Mouse (Mus musculus) left cerebral cortex, postnatal 10 days (tissue): ENCODE measurements around the gene Nphp1. TPM values are rescaled to one million over a fixed set of nuclear protein-coding genes. Genes with fewer than 3 reads are reported as not detected.

Experiments
- DNase-seq, 2 experiments: peaks; one replicate each; pipeline ENCODE4 v3.0.0; 2021 to 2022; ENCODE audit warnings: low spot score in 2 of 2, mixed read lengths in 1 of 2; ENCODE audit errors: extremely low spot score in 1 of 2
- intact Hi-C: fragments of 180-260 bp; cut with DNase I; formaldehyde crosslinking; loops from one replicate; pipeline ENCODE4 v1.15.1; 2025
- total RNA-seq, 2 experiments: library from RNA; stranded (reverse); gene quantifications; 2 replicates each; pipeline ENCODE4 v1.2.3; 2021

Nphp1 gene
- total RNA-seq, 2 experiments from 2014 or later = 15.6 to 16.6 TPM

GRCm38 (mm10) chr2:127708792-127709191 lies 79.9 kb downstream of the Nphp1 start:
- intact Hi-C loops = no loop called here
- no peak for DNase-seq

GRCm38 (mm10) chr2:127708060-127708459 lies 80.6 kb downstream of the Nphp1 start:
- DNase-seq = no peak
- intact Hi-C loops = no loop called here

GRCm38 (mm10) chr2:127705267-127705666 lies 83.4 kb downstream of the Nphp1 start:
- no peak for DNase-seq
- intact Hi-C loops = no loop called here

Other genes with a start within 250 kb of the Nphp1 start
- gene Prom2, start 247.4 kb downstream of the Nphp1 start, total RNA-seq = under 1 TPM in 1 of 2 experiments, not detected in 1; 0.11 TPM
- gene Zfp661, start 201.8 kb downstream of the Nphp1 start, total RNA-seq = 1 to 10 TPM; 8.0 to 9.3 TPM
- 10 to 100 TPM; 90.7 to 100.0 TPM for gene Mrps5, start 201.7 kb downstream of the Nphp1 start, total RNA-seq
- 1 to 10 TPM; 3.9 to 7.9 TPM for gene Mal, start 132.2 kb downstream of the Nphp1 start, total RNA-seq
- under 1 TPM; 0.79 to 0.88 TPM for gene Mall, start 59.0 kb downstream of the Nphp1 start, total RNA-seq
- 10 to 100 TPM; 39.5 to 43.4 TPM for gene Mtln, start 3.6 kb upstream of the Nphp1 start, total RNA-seq
- 1 to 10 TPM; 1.2 to 2.3 TPM for gene Bub1, start 43.0 kb upstream of the Nphp1 start, total RNA-seq
- not detected for gene Acoxl, start 50.0 kb upstream of the Nphp1 start, total RNA-seq